Mouse (Mus musculus): ENCODE data around the gene Zmpste24. TPM values are rescaled to one million over a fixed set of nuclear protein-coding genes. Genes with fewer than 3 reads are reported as not detected.
A peak's percentile ranks its signal among the peaks of the same experiment; 100 is the strongest.

Gene Zmpste24
- polyA plus RNA-seq, 1 experiment from 2014 or later, result 39.9 TPM

- H3K27ac ChIP-seq, result no peak overlapping the region
These were observed 69.2 kb downstream of the Zmpste24 start for GRCm38 (mm10) chr4:121028659-121029392.

DNA sequence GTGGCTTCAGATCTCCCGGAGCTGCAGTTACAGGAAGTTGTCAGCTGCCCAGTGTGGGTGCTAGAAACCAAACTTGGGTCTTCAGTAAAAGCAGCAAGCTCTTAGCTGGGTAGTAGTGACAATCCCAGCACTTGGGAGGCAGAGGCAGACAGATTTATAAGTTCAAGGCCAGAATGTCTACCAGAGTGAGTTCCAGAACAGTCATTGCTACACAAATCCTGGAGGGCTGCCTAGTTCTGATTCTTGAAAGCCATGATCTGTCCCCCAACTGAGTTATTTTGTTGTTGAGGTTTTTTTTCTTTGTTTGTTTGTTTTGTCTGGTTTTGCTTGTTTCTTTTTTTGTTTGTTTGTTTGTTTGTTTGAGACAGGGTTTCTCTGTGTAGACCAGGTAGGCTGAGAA, 69.9 kb downstream of the Zmpste24 start:
- no peak overlapping the region for H3K9ac ChIP-seq
- 42% methylated on average over 1 of the region's 1 CpGs for WGBS
- H3K4me1 ChIP-seq, result no peaks in the 10 kb centered on the region
- no peak overlapping the region for H3K4me2 ChIP-seq
- H3K9me3 ChIP-seq, result no peaks in the 10 kb centered on the region
- H3K27me3 ChIP-seq, result no peaks in the 10 kb centered on the region
- H3K36me3 ChIP-seq, result no peaks in the 10 kb centered on the region
- H3K4me3 ChIP-seq, result no peak overlapping the region
- no peak for ATAC-seq (ENCODE audit: borderline replicate concordance, extremely low read depth, low FRiP score, low TSS enrichment)
- no peak overlapping the region for H3K27ac ChIP-seq

More at GRCm38 (mm10) chr4:121028659-121029392, 69.2 kb downstream of the Zmpste24 start:
- 28% methylated on average over 14 of the region's 14 CpGs for WGBS
- no peak for ATAC-seq (ENCODE audit: borderline replicate concordance, extremely low read depth, low FRiP score, low TSS enrichment)
- no peak overlapping the region for H3K4me3 ChIP-seq
- no peaks in the 10 kb centered on the region for H3K36me3 ChIP-seq
- no peaks in the 10 kb centered on the region for H3K9me3 ChIP-seq
- H3K4me2 ChIP-seq, result no peak overlapping the region
- H3K27me3 ChIP-seq, result no peaks in the 10 kb centered on the region
- H3K9ac ChIP-seq, result no peak overlapping the region
- H3K4me1 ChIP-seq, result no peaks in the 10 kb centered on the region

GRCm38 (mm10) chr4:121025681-121026080, 72.4 kb downstream of the Zmpste24 start:
- H3K9me3 ChIP-seq, result no peaks in the 10 kb centered on the region
- H3K4me3 ChIP-seq, result no peak overlapping the region
- ATAC-seq (ENCODE audit: borderline replicate concordance, extremely low read depth, low FRiP score, low TSS enrichment), result no peak
- WGBS, result 58% methylated on average over 2 of the region's 2 CpGs
- H3K36me3 ChIP-seq, result no peaks in the 10 kb centered on the region
- no peak overlapping the region for H3K9ac ChIP-seq
- no peak overlapping the region for H3K27ac ChIP-seq
- H3K4me2 ChIP-seq, result no peak overlapping the region
- no peaks in the 10 kb centered on the region for H3K4me1 ChIP-seq
- H3K27me3 ChIP-seq, result no peaks in the 10 kb centered on the region

DNA sequence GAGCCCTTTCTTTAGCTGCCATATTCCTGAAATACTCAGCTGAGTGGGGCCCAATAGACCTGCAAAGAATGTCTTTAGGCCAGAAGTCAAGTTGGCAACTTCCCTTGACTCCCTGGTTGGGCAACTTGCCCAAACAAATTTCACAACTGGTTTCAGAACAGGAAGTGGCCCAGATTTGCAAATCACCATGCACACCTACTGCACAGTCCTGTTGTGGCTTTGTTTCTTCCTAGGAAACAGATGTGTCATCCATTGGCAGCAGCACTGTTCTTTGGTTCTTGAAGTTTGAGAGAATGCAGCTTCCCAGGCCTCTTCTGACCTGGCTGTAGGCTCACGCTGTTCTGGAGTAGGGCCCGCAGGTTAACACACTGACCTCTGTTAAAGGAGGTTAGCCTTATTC, 74.1 kb downstream of the Zmpste24 start:
- H3K36me3 ChIP-seq, result no peaks in the 10 kb centered on the region
- ATAC-seq (ENCODE audit: borderline replicate concordance, extremely low read depth, low FRiP score, low TSS enrichment), result no peak
- H3K4me2 ChIP-seq, result no peak overlapping the region
- H3K9me3 ChIP-seq, result no peaks in the 10 kb centered on the region
- no peaks in the 10 kb centered on the region for H3K4me1 ChIP-seq
- H3K9ac ChIP-seq, result no peak overlapping the region
- no peak overlapping the region for H3K4me3 ChIP-seq
- WGBS, result 74% methylated on average over 2 of the region's 2 CpGs
- H3K27ac ChIP-seq, result no peak overlapping the region
- no peaks in the 10 kb centered on the region for H3K27me3 ChIP-seq

GRCm38 (mm10) chr4:121023464-121023863, 74.6 kb downstream of the Zmpste24 start:
- Histone ChIP-seq H3K4me3 (no peak overlapping the region), H3K9ac (no peak overlapping the region), H3K36me3 (no peaks in the 10 kb centered on the region), H3K4me1 (no peaks in the 10 kb centered on the region), H3K27ac (no peak overlapping the region), H3K4me2 (no peak overlapping the region), H3K27me3 (no peaks in the 10 kb centered on the region), H3K9me3 (no peaks in the 10 kb centered on the region)
- 71% methylated on average over 7 of the region's 7 CpGs for WGBS
- no peak for ATAC-seq (ENCODE audit: borderline replicate concordance, extremely low read depth, low FRiP score, low TSS enrichment)

DNA sequence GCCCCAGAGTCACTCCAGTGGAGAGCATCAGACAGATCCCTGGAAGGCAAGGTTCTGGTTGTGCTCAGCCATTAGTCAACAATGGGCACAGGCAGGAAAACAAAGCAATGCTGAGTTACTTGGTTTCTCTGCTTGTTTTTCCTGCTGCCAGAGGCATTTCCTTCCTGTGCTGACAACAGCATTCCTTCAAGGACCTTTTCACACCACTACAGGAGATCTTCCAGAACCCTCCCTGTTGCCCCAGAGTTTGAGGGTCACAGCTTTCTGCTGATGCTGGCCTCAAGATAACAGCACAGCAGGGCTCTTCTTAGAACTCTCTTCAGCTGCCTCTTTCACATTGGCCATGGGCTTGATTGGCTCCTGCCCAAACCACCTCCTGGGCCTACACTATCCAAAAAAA, 76.1 kb downstream of the Zmpste24 start:
- Histone ChIP-seq H3K4me1 (no peaks in the 10 kb centered on the region), H3K4me2 (no peak overlapping the region), H3K4me3 (no peak overlapping the region), H3K9ac (no peak overlapping the region), H3K9me3 (no peaks in the 10 kb centered on the region), H3K36me3 (no peaks in the 10 kb centered on the region), H3K27ac (no peak overlapping the region), H3K27me3 (no peaks in the 10 kb centered on the region)
- no peak for ATAC-seq (ENCODE audit: borderline replicate concordance, extremely low read depth, low FRiP score, low TSS enrichment)

DNA sequence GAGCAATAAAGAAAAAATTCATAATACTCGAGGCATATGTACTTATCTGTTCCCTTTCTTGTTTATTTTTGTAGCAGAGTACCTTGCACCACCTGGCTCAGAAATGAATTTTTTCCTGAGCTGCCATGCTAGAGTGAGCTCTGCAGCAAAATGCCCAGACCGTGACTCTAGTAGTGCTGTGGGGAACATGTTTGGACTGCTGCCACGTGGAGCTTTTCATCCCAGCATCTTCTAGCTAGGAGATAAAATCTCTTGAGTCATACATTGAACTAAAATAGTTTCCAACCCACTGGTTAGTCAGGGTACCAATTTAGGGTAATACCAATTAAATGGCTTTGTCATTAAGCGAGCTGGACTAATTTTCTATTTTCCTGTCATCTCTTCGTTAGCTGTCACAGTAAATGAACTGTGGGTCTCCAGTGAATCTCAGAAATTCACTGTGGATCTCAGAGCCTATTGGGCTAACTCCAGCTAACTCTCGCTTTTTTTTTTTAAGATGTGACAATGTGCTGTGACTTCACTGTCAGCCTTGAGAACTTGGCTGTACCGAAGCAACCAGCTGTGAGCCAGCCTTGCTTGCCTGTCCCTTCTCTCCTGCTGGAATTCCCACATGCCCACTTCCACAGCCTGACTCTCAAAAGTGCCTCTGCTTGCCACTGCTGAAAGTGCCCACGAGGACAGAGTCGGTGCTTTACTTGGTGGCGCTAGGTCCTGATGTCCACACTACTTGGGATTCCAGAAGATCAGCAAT, 77.8 kb downstream of the Zmpste24 start:
- Histone ChIP-seq H3K27me3 (no peaks in the 10 kb centered on the region), H3K36me3 (no peaks in the 10 kb centered on the region), H3K4me2 (no peak overlapping the region), H3K4me1 (peaks cover 10% of the 10 kb centered on the region), H3K9ac (no peak overlapping the region), H3K27ac (no peak overlapping the region), H3K4me3 (no peak overlapping the region), H3K9me3 (no peaks in the 10 kb centered on the region)
- no peak for ATAC-seq (ENCODE audit: borderline replicate concordance, extremely low read depth, low FRiP score, low TSS enrichment)
- 62% methylated on average over 10 of the region's 10 CpGs for WGBS

DNA sequence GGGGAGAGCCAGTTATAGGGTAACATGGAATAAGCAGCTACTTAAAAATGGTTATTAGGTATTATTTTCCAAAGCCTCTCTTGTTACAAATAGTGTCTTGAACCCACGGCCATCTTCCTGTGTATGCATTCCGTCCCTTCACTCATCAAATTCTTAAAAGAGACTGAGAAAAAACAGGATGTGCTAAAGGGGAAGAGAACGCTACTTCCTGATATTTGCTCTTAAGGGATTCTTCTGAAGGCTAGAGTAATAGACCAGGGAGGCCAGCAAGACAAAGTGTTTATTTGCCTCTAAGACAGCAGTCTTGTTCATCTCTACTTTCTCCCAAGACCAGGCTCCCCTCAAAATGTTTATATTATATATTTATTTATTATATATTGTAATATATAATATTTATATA, 79.8 kb downstream of the Zmpste24 start:
- Histone ChIP-seq H3K4me1 (peaks cover 15% of the 10 kb centered on the region), H3K4me3 (no peak overlapping the region), H3K27me3 (no peaks in the 10 kb centered on the region), H3K9me3 (no peaks in the 10 kb centered on the region), H3K9ac (no peak overlapping the region), H3K36me3 (no peaks in the 10 kb centered on the region), H3K4me2 (no peak overlapping the region), H3K27ac (no peak overlapping the region)
- ATAC-seq (ENCODE audit: borderline replicate concordance, extremely low read depth, low FRiP score, low TSS enrichment), result no peak
- 66% methylated on average over 3 of the region's 3 CpGs for WGBS

GRCm38 (mm10) chr4:121016928-121017657, 80.9 kb downstream of the Zmpste24 start, which contains the start of gene Smap2:
Smap2 (minus strand) TSS chr4:121017247.
- H3K27me3 ChIP-seq, result no peaks in the 10 kb centered on the region
- H3K36me3 ChIP-seq, result no peaks in the 10 kb centered on the region
- peak within 1 kb of the TSS; percentile 82 for H3K4me3 ChIP-seq
- no peaks in the 10 kb centered on the region for H3K9me3 ChIP-seq
- under 1% methylated on average over 47 of the region's 48 CpGs for WGBS
- peak; percentile 98 for ATAC-seq (ENCODE audit: borderline replicate concordance, extremely low read depth, low FRiP score, low TSS enrichment)
- H3K27ac ChIP-seq, result peak within 1 kb of the TSS; percentile 64
- H3K4me2 ChIP-seq, result peak within 1 kb of the TSS; percentile 95
- H3K9ac ChIP-seq, result peak within 1 kb of the TSS; percentile 82
- peaks cover 15% of the 10 kb centered on the region for H3K4me1 ChIP-seq

- Histone ChIP-seq H3K9ac (peak overlapping the region; percentile 82), H3K27me3 (no peaks in the 10 kb centered on the region), H3K4me1 (peaks cover 15% of the 10 kb centered on the region), H3K9me3 (no peaks in the 10 kb centered on the region), H3K36me3 (no peaks in the 10 kb centered on the region), H3K4me3 (peak overlapping the region; percentile 82), H3K4me2 (peak overlapping the region; percentile 95), H3K27ac (peak overlapping the region; percentile 64)
- 4% methylated on average over 40 of the region's 40 CpGs for WGBS
- peak; percentile 11 for ATAC-seq (ENCODE audit: borderline replicate concordance, extremely low read depth, low FRiP score, low TSS enrichment)
These were observed 81.8 kb downstream of the Zmpste24 start for GRCm38 (mm10) chr4:121016021-121016898.

GRCm38 (mm10) chr4:121015268-121015659, 82.8 kb downstream of the Zmpste24 start:
- no peak overlapping the region for H3K9ac ChIP-seq
- H3K4me3 ChIP-seq, result no peak overlapping the region
- 75% methylated on average over 7 of the region's 7 CpGs for WGBS
- H3K27me3 ChIP-seq, result no peaks in the 10 kb centered on the region
- H3K9me3 ChIP-seq, result no peaks in the 10 kb centered on the region
- H3K27ac ChIP-seq, result no peak overlapping the region
- H3K4me1 ChIP-seq, result peaks cover 15% of the 10 kb centered on the region
- peak overlapping the region; percentile 95 for H3K4me2 ChIP-seq
- ATAC-seq (ENCODE audit: borderline replicate concordance, extremely low read depth, low FRiP score, low TSS enrichment), result no peak
- no peaks in the 10 kb centered on the region for H3K36me3 ChIP-seq

Measured in lung, embryonic 15.5 days (tissue).